Mouse (Mus musculus) CH12.LX (cell line): Measurements from ENCODE around the gene Pias1. TPM values are rescaled to one million over a fixed set of nuclear protein-coding genes. Genes with fewer than 3 reads are reported as not detected.
A peak's percentile ranks its signal among the peaks of the same experiment; 100 is the strongest.

Experiments
- DNase-seq: peaks from one replicate; pipeline ENCODE4 v3.0.0-alpha.2; 2013; ENCODE audit errors: extremely low read depth
- H3K27ac ChIP-seq: 2 replicates; pipeline ENCODE4 v1.5.1; 2012; ENCODE audit warnings: low read depth, mild to moderate bottlenecking, control low read depth, moderate library complexity; ENCODE audit not compliant: insufficient read depth
- H3K27me3 ChIP-seq: replicated peaks from 2 replicates; pipeline ENCODE3; 2012; ENCODE audit warnings: inconsistent platforms
- H3K36me3 ChIP-seq, 2 experiments: replicated peaks in 1 of 2; 2 replicates each; pipeline versions ENCODE3 to v1.6.1; 2012; ENCODE audit warnings: inconsistent platforms in 1 of 2, low read length in 1 of 2, mild to moderate bottlenecking in 1 of 2, mixed read lengths in 1 of 2, moderate library complexity in 1 of 2; ENCODE audit not compliant: control insufficient read depth in 1 of 2, insufficient read depth in 1 of 2
- H3K4me1 ChIP-seq, 2 experiments: 2 replicates each; pipeline ENCODE4 v1.6.1; 2012; ENCODE audit warnings: inconsistent platforms in 1 of 2, moderate library complexity in 1 of 2; ENCODE audit not compliant: insufficient read depth in 2 of 2, control insufficient read depth in 1 of 2
- H3K4me2 ChIP-seq: 2 replicates; pipeline ENCODE4 v1.6.1; 2012; ENCODE audit warnings: low read depth, mild to moderate bottlenecking, control low read depth; ENCODE audit not compliant: poor library complexity, insufficient read depth, severe bottlenecking
- H3K4me3 ChIP-seq, 3 experiments: fragments of 150-350 bp in 1 of 3; sonication (generic) in 1 of 3; replicated peaks in 1 of 3; 2 replicates each; pipeline versions ENCODE3 to v1.5.1; 2011 to 2012; ENCODE audit warnings: low read depth in 2 of 3, low read length in 2 of 3, mild to moderate bottlenecking in 2 of 3, moderate library complexity in 2 of 3, control low read depth in 1 of 3, improper control_type of control experiment in 1 of 3, inconsistent platforms in 1 of 3, mixed read lengths in 1 of 3; ENCODE audit not compliant: poor library complexity in 1 of 3
- H3K79me2 ChIP-seq: replicated peaks from 2 replicates; pipeline ENCODE4 v1.6.1; 2012; ENCODE audit warnings: mild to moderate bottlenecking, moderate library complexity; ENCODE audit not compliant: control insufficient read depth, poor library complexity, insufficient read depth, severe bottlenecking; ENCODE audit errors: extremely low read depth
- H3K9ac ChIP-seq: 2 replicates; pipeline ENCODE4 v1.6.1; 2012; ENCODE audit warnings: low read depth, mild to moderate bottlenecking, control low read depth, moderate library complexity; ENCODE audit not compliant: insufficient read depth
- H3K9me3 ChIP-seq: replicated peaks from 2 replicates; pipeline ENCODE3; 2012; ENCODE audit warnings: low read length, inconsistent platforms, mixed read lengths
- BHLHE40 ChIP-seq: IDR thresholded peaks from 2 replicates; pipeline ENCODE4 v1.6.1; 2011; ENCODE audit warnings: mild to moderate bottlenecking, low read depth, low read length, improper control_type of control experiment
- CHD1 ChIP-seq: IDR thresholded peaks from 2 replicates; pipeline ENCODE4 v1.6.1; 2012; ENCODE audit warnings: low read depth, low read length, improper control_type of control experiment, inconsistent platforms
- CHD2 ChIP-seq: IDR thresholded peaks from 2 replicates; pipeline ENCODE4 v1.6.1; 2011; ENCODE audit warnings: low read length, improper control_type of control experiment
- ELF1 ChIP-seq: IDR thresholded peaks from 2 replicates; pipeline ENCODE4 v1.6.1; 2014; ENCODE audit warnings: low read depth, mild to moderate bottlenecking, inconsistent platforms, low read length, improper control_type of control experiment
- EP300 ChIP-seq: IDR thresholded peaks from 2 replicates; pipeline ENCODE4 v1.6.1; 2011; ENCODE audit warnings: low read length, improper control_type of control experiment
- GABPA ChIP-seq: IDR thresholded peaks from 2 replicates; pipeline ENCODE4 v1.6.1; 2012; ENCODE audit warnings: low read depth, low read length, improper control_type of control experiment, inconsistent platforms; ENCODE audit not compliant: insufficient replicate concordance
- HCFC1 ChIP-seq: IDR thresholded peaks from 2 replicates; pipeline ENCODE4 v1.6.1; 2012; ENCODE audit warnings: low read depth, mild to moderate bottlenecking, inconsistent platforms, low read length, improper control_type of control experiment
- IRF4 ChIP-seq: IDR thresholded peaks from 2 replicates; pipeline ENCODE4 v1.6.1; 2014; ENCODE audit warnings: low read depth, mild to moderate bottlenecking, inconsistent platforms, low read length, improper control_type of control experiment
- JUN ChIP-seq: IDR thresholded peaks from 2 replicates; pipeline ENCODE4 v1.6.1; 2011; ENCODE audit warnings: low read depth, mild to moderate bottlenecking, low read length, improper control_type of control experiment, moderate library complexity; ENCODE audit not compliant: insufficient read depth
- KAT2A ChIP-seq: IDR thresholded peaks from 2 replicates; pipeline ENCODE4 v1.6.1; 2012; ENCODE audit warnings: low read length, improper control_type of control experiment, inconsistent platforms; ENCODE audit not compliant: insufficient replicate concordance
- MAFK ChIP-seq: IDR thresholded peaks from 2 replicates; pipeline ENCODE4 v1.6.1; 2011; ENCODE audit warnings: low read length, improper control_type of control experiment; ENCODE audit not compliant: insufficient replicate concordance
- MAX ChIP-seq: IDR thresholded peaks from 2 replicates; pipeline ENCODE4 v1.6.1; 2011; ENCODE audit warnings: low read length, improper control_type of control experiment
- MAZ ChIP-seq: IDR thresholded peaks from 2 replicates; pipeline ENCODE4 v1.6.1; 2012; ENCODE audit warnings: low read depth, mild to moderate bottlenecking, inconsistent platforms, low read length, improper control_type of control experiment, moderate library complexity
- MXI1 ChIP-seq: IDR thresholded peaks from 2 replicates; pipeline ENCODE4 v1.6.1; 2011; ENCODE audit warnings: mild to moderate bottlenecking, low read depth, low read length, improper control_type of control experiment
- MYC ChIP-seq: IDR thresholded peaks from 2 replicates; pipeline ENCODE4 v1.6.1; 2011; ENCODE audit warnings: low read depth, mild to moderate bottlenecking, improper control_type of control experiment, low read length
- NELFE ChIP-seq: IDR thresholded peaks from 2 replicates; pipeline ENCODE4 v1.6.1; 2011; ENCODE audit warnings: low read depth, low read length, improper control_type of control experiment
- NRF1 ChIP-seq: IDR thresholded peaks from 2 replicates; pipeline ENCODE4 v1.6.1; 2014; ENCODE audit warnings: low read depth, mild to moderate bottlenecking, inconsistent platforms, low read length, improper control_type of control experiment, moderate library complexity
- PAX5 ChIP-seq: IDR thresholded peaks from 2 replicates; pipeline ENCODE4 v1.6.1; 2012; ENCODE audit warnings: low read length, inconsistent platforms, mixed read lengths
- POLR2A ChIP-seq: IDR thresholded peaks from 2 replicates; pipeline ENCODE4 v1.6.1; 2011; ENCODE audit warnings: low read depth, mild to moderate bottlenecking, improper control_type of control experiment, low read length
- POLR2AphosphoS2 ChIP-seq: IDR thresholded peaks from 2 replicates; pipeline ENCODE4 v1.6.1; 2011; ENCODE audit warnings: low read depth, low read length, improper control_type of control experiment
- RAD21 ChIP-seq: IDR thresholded peaks from 2 replicates; pipeline ENCODE4 v1.6.1; 2011; ENCODE audit warnings: low read depth, mild to moderate bottlenecking, low read length, improper control_type of control experiment, moderate library complexity
- RCOR1 ChIP-seq: conservative IDR thresholded peaks from 2 replicates; pipeline ENCODE4 v1.6.1; 2012; ENCODE audit warnings: low read depth, mild to moderate bottlenecking, inconsistent platforms, low read length, improper control_type of control experiment
- SIN3A ChIP-seq: IDR thresholded peaks from 2 replicates; pipeline ENCODE4 v1.6.1; 2012; ENCODE audit warnings: low read length, improper control_type of control experiment, inconsistent platforms
- TBP ChIP-seq: conservative IDR thresholded peaks from 2 replicates; pipeline ENCODE4 v1.6.1; 2011; ENCODE audit warnings: low read depth, low read length, improper control_type of control experiment
- TCF12 ChIP-seq: IDR thresholded peaks from 2 replicates; pipeline ENCODE4 v1.6.1; 2014; ENCODE audit warnings: low read depth, mild to moderate bottlenecking, inconsistent platforms, low read length, improper control_type of control experiment
- UBTF ChIP-seq: IDR thresholded peaks from 2 replicates; pipeline ENCODE4 v1.6.1; 2012; ENCODE audit warnings: low read depth, mild to moderate bottlenecking, inconsistent platforms, low read length, improper control_type of control experiment, moderate library complexity
- USF1 ChIP-seq: IDR thresholded peaks from 2 replicates; pipeline ENCODE4 v1.6.1; 2014; ENCODE audit warnings: low read depth, mild to moderate bottlenecking, inconsistent platforms, low read length, improper control_type of control experiment
- ZKSCAN1 ChIP-seq: IDR thresholded peaks from 2 replicates; pipeline ENCODE4 v1.6.1; 2012; ENCODE audit warnings: low read depth, inconsistent platforms, low read length, improper control_type of control experiment, borderline replicate concordance
- ZMIZ1 ChIP-seq: IDR thresholded peaks from 2 replicates; pipeline ENCODE4 v1.6.1; 2012; ENCODE audit warnings: low read depth, mild to moderate bottlenecking, inconsistent platforms, low read length, improper control_type of control experiment
- dilution Hi-C: fragments of 300-500 bp; cut with MboI; formaldehyde crosslinking; loops from 2 replicates; pipeline ENCODE4 v1.14.3; 2020; ENCODE audit warnings: low sequenced_read_pairs; ENCODE audit not compliant: extremely low pct_unique_long_range_greater_than_20kb, extremely low pct_ligation_motif_present
- in situ Hi-C: fragments of 300-500 bp; cut with MboI; formaldehyde crosslinking; loops from 3 replicates; pipeline ENCODE4 v1.14.3; 2019; ENCODE audit warnings: low sequenced_read_pairs, low pct_ligation_motif_present, low pct_unique_long_range_greater_than_20kb, mixed read lengths
- polyA plus RNA-seq: library from polyadenylated mRNA; unstranded; fragments of >175 nt; gene quantifications from 2 replicates; pipeline ENCODE4 v1.2.1, GENCODE M21; 2012; ENCODE audit warnings: low read depth; ENCODE audit not compliant: insufficient read length
- total RNA-seq, 2 experiments: library from RNA; depleted of rRNA; stranded (reverse); fragments of 300-350 nt in 1 of 2; fragments of >200 nt in 1 of 2; gene quantifications; 2 replicates each; pipeline ENCODE4 v1.2.3; 2012 to 2014

Pias1 gene
- total and polyA plus RNA-seq, 3 experiments, result 8.0 to 22.7 (median 11.9) TPM

- H3K79me2 ChIP-seq, result no peaks in the 10 kb centered on the region
- peak overlapping the region; percentile 68 to 79 (median 69) for H3K4me3 ChIP-seq
- peak overlapping the region; percentile 39 for H3K9ac ChIP-seq
- H3K4me1 ChIP-seq, result peaks cover 9 to 36% of the 10 kb centered on the region in 2 experiments; a peak in 2 of 4 replicates
- H3K4me2 ChIP-seq, result peak overlapping the region; percentile 64
- peak; percentile 24 for DNase-seq
- H3K9me3 ChIP-seq, result no peaks in the 10 kb centered on the region
- H3K27ac ChIP-seq, result no peak overlapping the region
- in situ Hi-C loops (no loop called here), dilution Hi-C loops (no loop called here)
- peaks cover 0 to 25% of the 10 kb centered on the region in 2 experiments for H3K36me3 ChIP-seq
- TF ChIP-seq BHLHE40, result 0 out of 2 replicates have a peak, but pooled peaks have one; percentile 41
- TF ChIP-seq MXI1, result peak; percentile 15; the same call in 1 of the 2 replicates
- TF ChIP-seq POLR2A, result peak; percentile 3; the same call in 1 of the 2 replicates
- TF ChIP-seq SIN3A, result 0 out of 2 replicates have a peak, but pooled peaks have one; percentile 32
- TF ChIP-seq HCFC1, result no peak
- TF ChIP-seq MYC, result 0 out of 2 replicates have a peak, but pooled peaks have one; percentile 21
- no peaks in the 10 kb centered on the region for H3K27me3 ChIP-seq
Observed at GRCm38 (mm10) chr9:62839172-62839770, 148.5 kb downstream of the Pias1 start.

- Histone ChIP-seq H3K4me2 (peak within 1 kb of the TSS; percentile 85), H3K27ac (no peak within 1 kb of the TSS), H3K4me3 (peak within 1 kb of the TSS; percentile 68 to 79 (median 69)), H3K9ac (peak within 1 kb of the TSS; percentile 39), H3K27me3 (no peaks in the 10 kb centered on the region), H3K4me1 (peaks cover 9 to 29% of the 10 kb centered on the region in 2 experiments; a peak in 2 of 4 replicates), H3K79me2 (no peaks in the 10 kb centered on the region), H3K9me3 (no peaks in the 10 kb centered on the region), H3K36me3 (peaks cover 0 to 23% of the 10 kb centered on the region in 2 experiments)
- in situ Hi-C loops (no loop called here), dilution Hi-C loops (no loop called here)
- peak; percentile 88 for DNase-seq
- TF ChIP-seq IRF4 (peak; percentile 22; the same call in 1 of the 2 replicates), MAFK (no peak), NRF1 (peak; percentile 41; the same call in 1 of the 2 replicates), ZKSCAN1 (no peak), BHLHE40 (no peak), UBTF (peak; percentile 88; the same call in 1 of the 2 replicates), HCFC1 (no peak), JUN (no peak), POLR2A (peak; percentile 50), GABPA (no peak), SIN3A (no peak), CHD1 (no peak), RAD21 (no peak), TBP (0 out of 2 replicates have a peak, but pooled peaks have one; percentile 38), NELFE (0 out of 2 replicates have a peak, but pooled peaks have one; percentile 13), TCF12 (no peak), PAX5 (no peak), MAZ (peak; percentile 90; the same call in 1 of the 2 replicates), RCOR1 (no peak), CHD2 (no peak), ELF1 (peak; percentile 31; the same call in 1 of the 2 replicates), MYC (no peak), USF1 (no peak), ZMIZ1 (no peak), EP300 (no peak), MAX (no peak), KAT2A (no peak), POLR2AphosphoS2 (no peak)
Observed at GRCm38 (mm10) chr9:62838506-62839171, 149.1 kb downstream of the Pias1 start, which contains the start of gene Cln6. Cln6 (plus strand) TSS chr9:62838785.
